Mouse (Mus musculus): ENCODE results near the gene Ctsg.

Ctsg gene

Small RNA genes within 50 kb of the gene (microRNA-seq; reads per million reads assigned to microRNA genes)
- gene Mir6949 = 0 reads per million in 2 experiments

Measured in adrenal gland (tissue).